Mouse (Mus musculus) kidney, embryonic 14.5 days (tissue): ENCODE measurements at regions not wholly inside any gene's neighbourhood (a gene's known extent, or its start where the extent isn't known, plus 50 kb on each side); places are given as distances from the start of the nearest gene placed in this dataset.

Source experiments
- ATAC-seq: fragments of 200-750 bp; cut with Nextera tagmentation; 2 replicates; pipeline ENCODE4 v1.8.0; 2017; ENCODE audit warnings: moderate number of reproducible peaks, mild to moderate bottlenecking, moderate TSS enrichment, moderate library complexity; ENCODE audit not compliant: low FRiP score, low TSS enrichment
- H3K27ac ChIP-seq: fragments of 300-500 bp; sonication (generic); 2 replicates; pipeline ENCODE4 v1.5.1; 2014; ENCODE audit warnings: low read depth, mild to moderate bottlenecking, low read length, moderate library complexity, mixed read lengths
- H3K27me3 ChIP-seq: fragments of 300-500 bp; sonication (generic); 2 replicates; pipeline ENCODE4 v1.6.1; 2014; ENCODE audit warnings: mild to moderate bottlenecking, low read length; ENCODE audit not compliant: control insufficient read depth, insufficient read depth
- H3K36me3 ChIP-seq: fragments of 300-500 bp; sonication (generic); 2 replicates; pipeline ENCODE4 v1.6.1; 2014; ENCODE audit warnings: low read length, mixed read lengths; ENCODE audit not compliant: control insufficient read depth, insufficient read depth
- H3K4me1 ChIP-seq: fragments of 300-500 bp; sonication (generic); 2 replicates; pipeline ENCODE4 v1.6.1; 2014; ENCODE audit warnings: low read length, mixed read lengths; ENCODE audit not compliant: control insufficient read depth, insufficient read depth
- H3K4me2 ChIP-seq: fragments of 300-500 bp; sonication (generic); replicated peaks from 2 replicates; pipeline ENCODE4 v1.6.1; 2014; ENCODE audit warnings: low read depth, mild to moderate bottlenecking, low read length
- H3K4me3 ChIP-seq: fragments of 300-500 bp; sonication (generic); 2 replicates; pipeline ENCODE4 v1.5.1; 2014; ENCODE audit warnings: mild to moderate bottlenecking, low read length
- H3K9ac ChIP-seq: fragments of 300-500 bp; sonication (generic); 2 replicates; pipeline ENCODE4 v1.6.1; 2014; ENCODE audit warnings: low read depth, mild to moderate bottlenecking, low read length, moderate library complexity
- H3K9me3 ChIP-seq: fragments of 300-500 bp; sonication (generic); 2 replicates; pipeline ENCODE4 v1.6.1; 2016; ENCODE audit warnings: low read length; ENCODE audit not compliant: control insufficient read depth
- WGBS: fragments of 180-500 bp; shearing (Covaris S2); extraction: QIAGEN DNeasy Blood & Tissue Kit; methylation state at CpG from one replicate; pipeline ENCODE4 v1.1.7; 2014; 5-methylcytosine and 5-hydroxymethylcytosine counted together

GRCm38 (mm10) chr13:118849541-118849940, 179.9 kb downstream of the Fgf10 start:
- 96% methylated on average over 5 of the region's 5 CpGs for WGBS
- no peaks in the 10 kb centered on the region for H3K9me3 ChIP-seq

GRCm38 (mm10) chr13:118850708-118851107, 181.1 kb downstream of the Fgf10 start:
- Histone ChIP-seq H3K4me1 (no peaks in the 10 kb centered on the region), H3K27ac (no peak overlapping the region), H3K4me3 (no peak overlapping the region), H3K4me2 (no peak overlapping the region), H3K9me3 (no peaks in the 10 kb centered on the region), H3K36me3 (no peaks in the 10 kb centered on the region), H3K27me3 (no peaks in the 10 kb centered on the region), H3K9ac (no peak overlapping the region)
- WGBS: 87% methylated on average over 8 of the region's 8 CpGs
- no peak for ATAC-seq

More at GRCm38 (mm10) chr13:118849541-118849940, 179.9 kb downstream of the Fgf10 start:
- H3K4me2 ChIP-seq: no peak overlapping the region
- H3K27me3 ChIP-seq: no peaks in the 10 kb centered on the region
- H3K9ac ChIP-seq: no peak overlapping the region
- no peak overlapping the region for H3K27ac ChIP-seq
- no peaks in the 10 kb centered on the region for H3K36me3 ChIP-seq
- ATAC-seq: no peak
- H3K4me3 ChIP-seq: no peak overlapping the region
- no peaks in the 10 kb centered on the region for H3K4me1 ChIP-seq

- 78% methylated on average over 9 of the region's 9 CpGs for WGBS
These were observed 216.8 kb downstream of the Fgf10 start for GRCm38 (mm10) chr13:118886339-118886810.

GRCm38 (mm10) chr13:118895079-118895478, 225.5 kb downstream of the Fgf10 start:
- Histone ChIP-seq H3K27ac (no peak overlapping the region), H3K9ac (no peak overlapping the region), H3K4me2 (no peak overlapping the region), H3K4me3 (no peak overlapping the region), H3K9me3 (no peaks in the 10 kb centered on the region), H3K4me1 (no peaks in the 10 kb centered on the region), H3K27me3 (no peaks in the 10 kb centered on the region), H3K36me3 (no peaks in the 10 kb centered on the region)
- WGBS: 93% methylated on average over 4 of the region's 4 CpGs
- ATAC-seq: no peak

More at GRCm38 (mm10) chr13:118886339-118886810, 216.8 kb downstream of the Fgf10 start:
- Histone ChIP-seq H3K27ac (no peak overlapping the region), H3K4me3 (no peak overlapping the region), H3K36me3 (no peaks in the 10 kb centered on the region), H3K4me2 (no peak overlapping the region), H3K27me3 (no peaks in the 10 kb centered on the region), H3K4me1 (no peaks in the 10 kb centered on the region), H3K9ac (no peak overlapping the region), H3K9me3 (no peaks in the 10 kb centered on the region)
- no peak for ATAC-seq

- 94% methylated on average over 2 of the region's 2 CpGs for WGBS
- no peak for ATAC-seq
These were observed 232.4 kb downstream of the Fgf10 start for GRCm38 (mm10) chr13:118901950-118902349.

GRCm38 (mm10) chr13:118910351-118910750, 240.8 kb downstream of the Fgf10 start:
- 87% methylated on average over 2 of the region's 2 CpGs for WGBS
- Histone ChIP-seq H3K4me3 (no peak overlapping the region), H3K36me3 (no peaks in the 10 kb centered on the region), H3K9me3 (no peaks in the 10 kb centered on the region), H3K4me1 (no peaks in the 10 kb centered on the region), H3K4me2 (no peak overlapping the region), H3K27me3 (no peaks in the 10 kb centered on the region), H3K27ac (no peak overlapping the region), H3K9ac (no peak overlapping the region)
- ATAC-seq: no peak

More at GRCm38 (mm10) chr13:118901950-118902349, 232.4 kb downstream of the Fgf10 start:
- Histone ChIP-seq H3K4me1 (no peaks in the 10 kb centered on the region), H3K4me2 (no peak overlapping the region), H3K36me3 (no peaks in the 10 kb centered on the region), H3K9ac (no peak overlapping the region), H3K27ac (no peak overlapping the region), H3K9me3 (no peaks in the 10 kb centered on the region), H3K4me3 (no peak overlapping the region), H3K27me3 (no peaks in the 10 kb centered on the region)

GRCm38 (mm10) chr13:118940786-118941185, 271.2 kb downstream of the Fgf10 start:
- no peak for ATAC-seq
- Histone ChIP-seq H3K4me2 (no peak overlapping the region), H3K27me3 (no peaks in the 10 kb centered on the region), H3K4me3 (no peak overlapping the region), H3K36me3 (no peaks in the 10 kb centered on the region), H3K4me1 (no peaks in the 10 kb centered on the region), H3K27ac (no peak overlapping the region), H3K9me3 (no peaks in the 10 kb centered on the region), H3K9ac (no peak overlapping the region)
- WGBS: 79% methylated on average over 3 of the region's 3 CpGs

- Histone ChIP-seq H3K4me2 (no peak overlapping the region), H3K9me3 (no peaks in the 10 kb centered on the region), H3K27me3 (no peaks in the 10 kb centered on the region), H3K27ac (no peak overlapping the region), H3K36me3 (no peaks in the 10 kb centered on the region), H3K4me1 (no peaks in the 10 kb centered on the region), H3K9ac (no peak overlapping the region), H3K4me3 (no peak overlapping the region)
- 65% methylated on average over 3 of the region's 3 CpGs for WGBS
- no peak for ATAC-seq
These were observed 296.6 kb downstream of the Fgf10 start for GRCm38 (mm10) chr13:118966120-118966676.

- no peak overlapping the region for H3K9ac ChIP-seq
- H3K9me3 ChIP-seq: no peaks in the 10 kb centered on the region
- H3K27me3 ChIP-seq: no peaks in the 10 kb centered on the region
- 78% methylated on average over 4 of the region's 4 CpGs for WGBS
- H3K4me1 ChIP-seq: no peaks in the 10 kb centered on the region
- no peak overlapping the region for H3K27ac ChIP-seq
- no peak overlapping the region for H3K4me2 ChIP-seq
- ATAC-seq: no peak
- H3K4me3 ChIP-seq: no peak overlapping the region
- H3K36me3 ChIP-seq: no peaks in the 10 kb centered on the region
These were observed 298.1 kb downstream of the Fgf10 start for GRCm38 (mm10) chr13:118967707-118968106.
